Mouse (Mus musculus) intestine, embryonic 14.5 days (tissue): Measurements from ENCODE around the gene Tcl1b5. TPM values are rescaled to one million over a fixed set of nuclear protein-coding genes. Genes with fewer than 3 reads are reported as not detected.

Source experiments
- ATAC-seq: fragments of 200-750 bp; cut with Nextera tagmentation; replicated peaks from 2 replicates; pipeline ENCODE4 v1.8.0; 2017; ENCODE audit warnings: low read depth, moderate number of reproducible peaks, moderate TSS enrichment, moderate library complexity; ENCODE audit not compliant: low FRiP score, low TSS enrichment
- DNase-seq: peaks from one replicate; pipeline ENCODE4 v3.0.0-alpha.2; 2018; ENCODE audit warnings: low spot score
- H3K27ac ChIP-seq: fragments of 300-500 bp; sonication (generic); 2 replicates; pipeline ENCODE4 v1.5.1; 2014; ENCODE audit warnings: low read depth, mild to moderate bottlenecking, control low read depth
- H3K27me3 ChIP-seq: fragments of 300-500 bp; sonication (generic); replicated peaks from 2 replicates; pipeline ENCODE4 v1.6.1; 2014; ENCODE audit warnings: low read length, control low read depth; ENCODE audit not compliant: control insufficient read depth, insufficient read depth
- H3K36me3 ChIP-seq: fragments of 300-500 bp; sonication (generic); 2 replicates; pipeline ENCODE4 v1.6.1; 2014; ENCODE audit warnings: low read length, control low read depth; ENCODE audit not compliant: control insufficient read depth, insufficient read depth
- H3K4me1 ChIP-seq: fragments of 300-500 bp; sonication (generic); replicated peaks from 2 replicates; pipeline ENCODE4 v1.6.1; 2014; ENCODE audit warnings: low read length, control low read depth, mixed read lengths; ENCODE audit not compliant: control insufficient read depth, insufficient read depth
- H3K4me2 ChIP-seq: fragments of 300-500 bp; sonication (generic); 2 replicates; pipeline ENCODE4 v1.6.1; 2014; ENCODE audit warnings: low read length
- H3K4me3 ChIP-seq: fragments of 300-500 bp; sonication (generic); 2 replicates; pipeline ENCODE4 v1.5.1; 2014; ENCODE audit warnings: low read depth, low read length, control low read depth, mixed read lengths
- H3K9ac ChIP-seq: fragments of 300-500 bp; sonication (generic); 2 replicates; pipeline ENCODE4 v1.6.1; 2014; ENCODE audit warnings: mild to moderate bottlenecking, low read length
- H3K9me3 ChIP-seq: fragments of 300-500 bp; sonication (generic); 2 replicates; pipeline ENCODE4 v1.6.1; 2016; ENCODE audit warnings: low read length, control low read depth; ENCODE audit not compliant: control insufficient read depth
- WGBS: fragments of 180-500 bp; shearing (Covaris S2); extraction: QIAGEN DNeasy Blood & Tissue Kit; methylation state at CpG from one replicate; pipeline ENCODE4 v1.1.7; 2014; 5-methylcytosine and 5-hydroxymethylcytosine counted together
- polyA plus RNA-seq: library from polyadenylated mRNA; unstranded; fragments of >200 nt; fragmentation: Nextera tagmentation; extraction: Ambion mirVana; gene quantifications from 2 replicates; pipeline ENCODE4 v1.2.1, GENCODE M21; 2014

Gene Tcl1b5
- polyA plus RNA-seq, 1 experiment from 2014 or later, result not detected

- H3K27me3 ChIP-seq, result no peaks in the 10 kb centered on the region
- H3K4me3 ChIP-seq, result no peak overlapping the region
- no peak for ATAC-seq
- no peaks in the 10 kb centered on the region for H3K9me3 ChIP-seq
- no peak overlapping the region for H3K27ac ChIP-seq
- DNase-seq, result no peak
- H3K9ac ChIP-seq, result no peak overlapping the region
- no peaks in the 10 kb centered on the region for H3K36me3 ChIP-seq
- no peaks in the 10 kb centered on the region for H3K4me1 ChIP-seq
- H3K4me2 ChIP-seq, result no peak overlapping the region
- 58% methylated on average over 16 of the region's 16 CpGs for WGBS
Observed at GRCm38 (mm10) chr12:105224621-105225320, 48.6 kb downstream of the Tcl1b5 start.

Other genes starting within 250 kb of the Tcl1b5 start
- gene Syne3, start 166.5 kb upstream of the Tcl1b5 start, polyA plus RNA-seq, result 0.08 and 0.31 TPM in 2 replicates
- gene Glrx5, start 143.7 kb upstream of the Tcl1b5 start, polyA plus RNA-seq, result 190 and 193 TPM in 2 replicates
- gene Tcl1b2, start 30.3 kb upstream of the Tcl1b5 start, polyA plus RNA-seq, result not detected in 2 replicates
- not detected in 2 replicates for gene Tcl1b1, start 16.7 kb upstream of the Tcl1b5 start, polyA plus RNA-seq
- gene Tcl1b3, start 14.7 kb downstream of the Tcl1b5 start, polyA plus RNA-seq, result not detected in 2 replicates
- not detected in 2 replicates for gene Tcl1b4, start 25.6 kb downstream of the Tcl1b5 start, polyA plus RNA-seq
- not detected in 2 replicates for gene Tcl1, start 46.4 kb downstream of the Tcl1b5 start, polyA plus RNA-seq
- 0.18 and 0.26 TPM in 2 replicates for gene Tunar, start 157.5 kb downstream of the Tcl1b5 start, polyA plus RNA-seq